Mouse (Mus musculus): ENCODE results near the gene Brpf1. TPM values are rescaled to one million over a fixed set of nuclear protein-coding genes. Genes with fewer than 3 reads are reported as not detected.

The Brpf1 gene
- polyA plus RNA-seq (2015; fragmentation: Nextera tagmentation; extraction: Ambion mirVana), result 17.9 and 18.9 TPM in 2 replicates

GRCm38 (mm10) chr6:113306986-113307349, at the start of gene Brpf1:
Gene Brpf1, plus strand, starts transcription at chr6:113307137.
- WGBS, result 1% methylated on average over 32 of the region's 32 CpGs

GRCm38 (mm10) chr6:113261174-113261858, 45.6 kb upstream of the Brpf1 start:
- 90% methylated on average over 8 of the region's 8 CpGs for WGBS
- peaks cover 41% of the 10 kb centered on the region for H3K36me3 ChIP-seq (replicated peaks)
- no peak overlapping the region for H3K9ac ChIP-seq

More at GRCm38 (mm10) chr6:113306986-113307349, at the start of gene Brpf1:
- peak within 1 kb of the TSS; percentile 93 for H3K27ac ChIP-seq
- peak; percentile 75 for ATAC-seq (replicated peaks)
- no peaks in the 10 kb centered on the region for H3K27me3 ChIP-seq (replicated peaks)
- peak within 1 kb of the TSS; percentile 83 for H3K4me3 ChIP-seq
- peaks cover 23% of the 10 kb centered on the region for H3K4me1 ChIP-seq
- H3K36me3 ChIP-seq (replicated peaks), result peaks cover 3% of the 10 kb centered on the region; the same call in 1 of the 2 replicates
- no peaks in the 10 kb centered on the region for H3K9me3 ChIP-seq
- peak within 1 kb of the TSS; percentile 93 for H3K9ac ChIP-seq
- peak within 1 kb of the TSS; percentile 91 for H3K4me2 ChIP-seq

GRCm38 (mm10) chr6:113263531-113263930, 43.4 kb upstream of the Brpf1 start:
- Histone ChIP-seq H3K27ac (no peak overlapping the region), H3K36me3 (replicated peaks) (peaks cover 50% of the 10 kb centered on the region)
- ATAC-seq (replicated peaks), result 0 out of 2 replicates have a peak, but pooled peaks have one; percentile 33

More at GRCm38 (mm10) chr6:113261174-113261858, 45.6 kb upstream of the Brpf1 start:
- Histone ChIP-seq H3K4me2 (no peak overlapping the region), H3K27ac (no peak overlapping the region), H3K4me3 (no peak overlapping the region), H3K4me1 (no peaks in the 10 kb centered on the region), H3K27me3 (replicated peaks) (no peaks in the 10 kb centered on the region), H3K9me3 (no peaks in the 10 kb centered on the region)
- no peak for ATAC-seq (replicated peaks)

GRCm38 (mm10) chr6:113264429-113264828, 42.5 kb upstream of the Brpf1 start:
- Histone ChIP-seq H3K4me2 (no peak overlapping the region), H3K4me1 (no peaks in the 10 kb centered on the region), H3K27me3 (replicated peaks) (no peaks in the 10 kb centered on the region), H3K4me3 (no peak overlapping the region), H3K9ac (no peak overlapping the region), H3K9me3 (no peaks in the 10 kb centered on the region), H3K27ac (no peak overlapping the region), H3K36me3 (replicated peaks) (peaks cover 52% of the 10 kb centered on the region)
- WGBS, result 93% methylated on average over 8 of the region's 8 CpGs
- no peak for ATAC-seq (replicated peaks)

More at GRCm38 (mm10) chr6:113263531-113263930, 43.4 kb upstream of the Brpf1 start:
- Histone ChIP-seq H3K9me3 (no peaks in the 10 kb centered on the region), H3K27me3 (replicated peaks) (no peaks in the 10 kb centered on the region), H3K9ac (no peak overlapping the region), H3K4me1 (no peaks in the 10 kb centered on the region), H3K4me3 (no peak overlapping the region), H3K4me2 (no peak overlapping the region)
- WGBS, result 92% methylated on average over 6 of the region's 6 CpGs

- Histone ChIP-seq H3K4me1 (no peaks in the 10 kb centered on the region), H3K4me2 (no peak overlapping the region), H3K9ac (no peak overlapping the region), H3K9me3 (no peaks in the 10 kb centered on the region), H3K4me3 (no peak overlapping the region), H3K27me3 (replicated peaks) (no peaks in the 10 kb centered on the region), H3K36me3 (replicated peaks) (peaks cover 63% of the 10 kb centered on the region), H3K27ac (no peak overlapping the region)
- 81% methylated on average over 7 of the region's 7 CpGs for WGBS
- no peak for ATAC-seq (replicated peaks)
Observed at GRCm38 (mm10) chr6:113266996-113267655, 39.8 kb upstream of the Brpf1 start.

GRCm38 (mm10) chr6:113267988-113268387, 38.9 kb upstream of the Brpf1 start:
- no peak for ATAC-seq (replicated peaks)
- 97% methylated on average over 1 of the region's 1 CpGs for WGBS
- no peaks in the 10 kb centered on the region for H3K27me3 ChIP-seq (replicated peaks)
- H3K4me2 ChIP-seq, result no peak overlapping the region
- no peaks in the 10 kb centered on the region for H3K4me1 ChIP-seq
- H3K27ac ChIP-seq, result no peak overlapping the region
- no peaks in the 10 kb centered on the region for H3K9me3 ChIP-seq
- H3K36me3 ChIP-seq (replicated peaks), result peaks cover 71% of the 10 kb centered on the region
- no peak overlapping the region for H3K4me3 ChIP-seq
- no peak overlapping the region for H3K9ac ChIP-seq

GRCm38 (mm10) chr6:113272365-113272764, 34.6 kb upstream of the Brpf1 start:
- WGBS, result 80% methylated on average over 3 of the region's 3 CpGs
- Histone ChIP-seq H3K27ac (no peak overlapping the region), H3K36me3 (replicated peaks) (peaks cover 51% of the 10 kb centered on the region), H3K9ac (no peak overlapping the region), H3K27me3 (replicated peaks) (no peaks in the 10 kb centered on the region), H3K4me3 (no peak overlapping the region), H3K4me2 (no peak overlapping the region), H3K4me1 (no peaks in the 10 kb centered on the region), H3K9me3 (no peaks in the 10 kb centered on the region)
- ATAC-seq (replicated peaks), result no peak

- Histone ChIP-seq H3K4me2 (no peak overlapping the region), H3K27me3 (replicated peaks) (peaks cover 5% of the 10 kb centered on the region), H3K4me3 (no peak overlapping the region), H3K9ac (no peak overlapping the region), H3K9me3 (no peaks in the 10 kb centered on the region), H3K4me1 (peaks cover 2% of the 10 kb centered on the region), H3K36me3 (replicated peaks) (peaks cover 15% of the 10 kb centered on the region), H3K27ac (no peak overlapping the region)
- ATAC-seq (replicated peaks), result no peak
- WGBS, result 68% methylated on average over 4 of the region's 4 CpGs
Observed at GRCm38 (mm10) chr6:113276846-113277245, 30.1 kb upstream of the Brpf1 start.

GRCm38 (mm10) chr6:113281676-113282075, 25.3 kb upstream of the Brpf1 start:
- Histone ChIP-seq H3K36me3 (replicated peaks) (peaks cover 3% of the 10 kb centered on the region; the same call in 1 of the 2 replicates), H3K4me3 (peak overlapping the region; percentile 30; the same call in 1 of the 2 replicates), H3K9me3 (no peaks in the 10 kb centered on the region), H3K9ac (no peak overlapping the region), H3K27ac (no peak overlapping the region), H3K4me1 (peaks cover 16% of the 10 kb centered on the region), H3K4me2 (peak overlapping the region; percentile 58), H3K27me3 (replicated peaks) (peaks cover 32% of the 10 kb centered on the region)
- WGBS, result 63% methylated on average over 6 of the region's 6 CpGs
- peak; percentile 35; the same call in 1 of the 2 replicates for ATAC-seq (replicated peaks)

- Histone ChIP-seq H3K9ac (peak within 1 kb of the TSS; percentile 28; the same call in 1 of the 2 replicates), H3K9me3 (no peaks in the 10 kb centered on the region), H3K27me3 (replicated peaks) (peaks cover 32% of the 10 kb centered on the region), H3K4me2 (peak within 1 kb of the TSS; percentile 58), H3K27ac (no peak within 1 kb of the TSS), H3K4me3 (peak within 1 kb of the TSS; percentile 30), H3K4me1 (peaks cover 16% of the 10 kb centered on the region), H3K36me3 (replicated peaks) (peaks cover 3% of the 10 kb centered on the region; the same call in 1 of the 2 replicates)
- 1% methylated on average over 37 of the region's 37 CpGs for WGBS
- peak; percentile 84 for ATAC-seq (replicated peaks)
Observed at GRCm38 (mm10) chr6:113282101-113282802, 24.7 kb upstream of the Brpf1 start, which contains the start of gene Cpne9. Gene Cpne9, plus strand, starts transcription at chr6:113282307.

- H3K9ac ChIP-seq, result peak overlapping the region; percentile 27; the same call in 1 of the 2 replicates
- peak overlapping the region; percentile 58 for H3K4me2 ChIP-seq
- peak overlapping the region; percentile 30 for H3K4me3 ChIP-seq
- WGBS, result 2% methylated on average over 22 of the region's 22 CpGs
- ATAC-seq (replicated peaks), result peak; percentile 35
- H3K27me3 ChIP-seq (replicated peaks), result peaks cover 32% of the 10 kb centered on the region
- no peak overlapping the region for H3K27ac ChIP-seq
- peaks cover 3% of the 10 kb centered on the region; the same call in 1 of the 2 replicates for H3K36me3 ChIP-seq (replicated peaks)
- no peaks in the 10 kb centered on the region for H3K9me3 ChIP-seq
- H3K4me1 ChIP-seq, result peaks cover 16% of the 10 kb centered on the region
Observed at GRCm38 (mm10) chr6:113282969-113283368, 24.0 kb upstream of the Brpf1 start.

- Histone ChIP-seq H3K4me1 (peaks cover 16% of the 10 kb centered on the region), H3K27me3 (replicated peaks) (peaks cover 32% of the 10 kb centered on the region), H3K4me2 (peak overlapping the region; percentile 58), H3K9ac (no peak overlapping the region), H3K27ac (no peak overlapping the region), H3K4me3 (peak overlapping the region; percentile 30; the same call in 1 of the 2 replicates), H3K36me3 (replicated peaks) (peaks cover 3% of the 10 kb centered on the region; the same call in 1 of the 2 replicates), H3K9me3 (no peaks in the 10 kb centered on the region)
- 8% methylated on average over 6 of the region's 6 CpGs for WGBS
- ATAC-seq (replicated peaks), result 0 out of 2 replicates have a peak, but pooled peaks have one; percentile 7
Observed at GRCm38 (mm10) chr6:113283500-113283899, 23.4 kb upstream of the Brpf1 start.

Measured in midbrain, embryonic 15.5 days (tissue).